Mouse (Mus musculus) hindbrain, embryonic 11.5 days (tissue): ENCODE data around the gene Olfr572. TPM values are rescaled to one million over a fixed set of nuclear protein-coding genes. Genes with fewer than 3 reads are reported as not detected.

Experiments
- ATAC-seq: fragments of 200-750 bp; cut with Nextera tagmentation; 2 replicates; pipeline ENCODE4 v1.8.0; 2017; ENCODE audit warnings: mild to moderate bottlenecking, moderate TSS enrichment, moderate library complexity; ENCODE audit not compliant: low FRiP score
- DNase-seq: peaks from one replicate; pipeline ENCODE4 v3.0.0-alpha.2; 2015; ENCODE audit warnings: low spot score
- H3K27ac ChIP-seq: fragments of 300-500 bp; sonication (generic); 2 replicates; pipeline ENCODE4 v1.5.1; 2014; ENCODE audit warnings: mild to moderate bottlenecking, low read depth, low read length
- H3K27me3 ChIP-seq: fragments of 300-500 bp; sonication (generic); 2 replicates; pipeline ENCODE4 v1.6.1; 2014; ENCODE audit warnings: mild to moderate bottlenecking, low read length, moderate library complexity, mixed read lengths; ENCODE audit not compliant: control insufficient read depth, insufficient read depth
- H3K36me3 ChIP-seq: fragments of 300-500 bp; sonication (generic); 2 replicates; pipeline ENCODE4 v1.6.1; 2014; ENCODE audit warnings: mild to moderate bottlenecking, low read length, moderate library complexity, mixed read lengths; ENCODE audit not compliant: control insufficient read depth, insufficient read depth
- H3K4me1 ChIP-seq: fragments of 300-500 bp; sonication (generic); replicated peaks from 2 replicates; pipeline ENCODE4 v1.6.1; 2014; ENCODE audit warnings: low read length, mixed read lengths; ENCODE audit not compliant: control insufficient read depth, insufficient read depth
- H3K4me2 ChIP-seq: fragments of 300-500 bp; sonication (generic); replicated peaks from 2 replicates; pipeline ENCODE4 v1.6.1; 2014; ENCODE audit warnings: mild to moderate bottlenecking, low read depth, low read length
- H3K4me3 ChIP-seq: fragments of 300-500 bp; sonication (generic); 2 replicates; pipeline ENCODE4 v1.5.1; 2014; ENCODE audit warnings: low read depth, low read length
- H3K9ac ChIP-seq: fragments of 300-500 bp; sonication (generic); 2 replicates; pipeline ENCODE4 v1.6.1; 2014; ENCODE audit warnings: low read depth, low read length
- H3K9me3 ChIP-seq: fragments of 300-500 bp; sonication (generic); 2 replicates; pipeline ENCODE4 v1.6.1; 2016; ENCODE audit warnings: low read length; ENCODE audit not compliant: control insufficient read depth
- WGBS: fragments of 180-500 bp; shearing (Covaris S2); extraction: QIAGEN DNeasy Blood & Tissue Kit; methylation state at CpG from one replicate; pipeline ENCODE4 v1.1.7; 2014; 5-methylcytosine and 5-hydroxymethylcytosine counted together
- polyA plus RNA-seq: library from polyadenylated mRNA; unstranded; fragments of >200 nt; fragmentation: Nextera tagmentation; extraction: Ambion mirVana; gene quantifications from 2 replicates; pipeline ENCODE4 v1.2.1, GENCODE M21; 2014

The Olfr572 gene
- polyA plus RNA-seq: not detected in 2 replicates

- Histone ChIP-seq H3K36me3 (no peaks in the 10 kb centered on the region), H3K9me3 (no peaks in the 10 kb centered on the region), H3K4me3 (no peak within 1 kb of the TSS), H3K27me3 (no peaks in the 10 kb centered on the region), H3K4me2 (no peak within 1 kb of the TSS), H3K4me1 (no peaks in the 10 kb centered on the region), H3K27ac (no peak within 1 kb of the TSS), H3K9ac (no peak within 1 kb of the TSS)
- WGBS: 74% methylated on average over 1 of the region's 1 CpGs
- no peak for ATAC-seq
- no peak for DNase-seq
Measured at GRCm38 (mm10) chr7:102924109-102924508, at the start of gene Olfr572. Olfr572 (plus strand) TSS chr7:102924409.

GRCm38 (mm10) chr7:102876822-102877221 lies 47.4 kb upstream of the Olfr572 start, which contains the start of gene Olfr568:
Olfr568 (plus strand) TSS chr7:102877122.
- no peak within 1 kb of the TSS for H3K27ac ChIP-seq
- no peaks in the 10 kb centered on the region for H3K4me1 ChIP-seq
- no peak within 1 kb of the TSS for H3K4me3 ChIP-seq
- no peaks in the 10 kb centered on the region for H3K27me3 ChIP-seq
- H3K36me3 ChIP-seq: no peaks in the 10 kb centered on the region
- H3K9me3 ChIP-seq: no peaks in the 10 kb centered on the region
- H3K9ac ChIP-seq: no peak within 1 kb of the TSS
- H3K4me2 ChIP-seq: no peak within 1 kb of the TSS
- no peak for ATAC-seq
- no peak for DNase-seq

GRCm38 (mm10) chr7:102890782-102891181 lies 33.4 kb upstream of the Olfr572 start, which contains the start of gene Olfr569:
Olfr569 (minus strand) TSS chr7:102890882.
- Histone ChIP-seq H3K4me2 (no peak within 1 kb of the TSS), H3K4me3 (no peak within 1 kb of the TSS), H3K36me3 (no peaks in the 10 kb centered on the region), H3K27ac (no peak within 1 kb of the TSS), H3K9ac (no peak within 1 kb of the TSS), H3K4me1 (no peaks in the 10 kb centered on the region), H3K27me3 (no peaks in the 10 kb centered on the region), H3K9me3 (no peaks in the 10 kb centered on the region)
- ATAC-seq (no peak), DNase-seq (no peak)
- 70% methylated on average over 3 of the region's 3 CpGs for WGBS

- 59% methylated on average over 1 of the region's 1 CpGs for WGBS
- Histone ChIP-seq H3K27ac (no peak overlapping the region), H3K36me3 (no peaks in the 10 kb centered on the region), H3K27me3 (no peaks in the 10 kb centered on the region), H3K4me3 (no peak overlapping the region), H3K4me2 (no peak overlapping the region), H3K4me1 (no peaks in the 10 kb centered on the region), H3K9ac (no peak overlapping the region), H3K9me3 (no peaks in the 10 kb centered on the region)
- DNase-seq (no peak), ATAC-seq (no peak)
Measured at GRCm38 (mm10) chr7:102915261-102915660, 8.9 kb upstream of the Olfr572 start.

- ATAC-seq: no peak
- Histone ChIP-seq H3K27me3 (no peaks in the 10 kb centered on the region), H3K9ac (no peak overlapping the region), H3K27ac (no peak overlapping the region), H3K36me3 (no peaks in the 10 kb centered on the region), H3K4me2 (no peak overlapping the region), H3K4me1 (no peaks in the 10 kb centered on the region), H3K4me3 (no peak overlapping the region), H3K9me3 (no peaks in the 10 kb centered on the region)
- 85% methylated on average over 5 of the region's 5 CpGs for WGBS
- no peak for DNase-seq
Measured at GRCm38 (mm10) chr7:102916405-102916804, 7.8 kb upstream of the Olfr572 start.

GRCm38 (mm10) chr7:102917032-102917875 lies 7.0 kb upstream of the Olfr572 start, which contains the start of gene Olfr571:
Olfr571 (minus strand) TSS chr7:102917536.
- 65% methylated on average over 4 of the region's 4 CpGs for WGBS
- no peak within 1 kb of the TSS for H3K4me3 ChIP-seq
- ATAC-seq (peak; percentile 72), DNase-seq (peak; percentile 4)
- H3K27me3 ChIP-seq: no peaks in the 10 kb centered on the region
- no peak within 1 kb of the TSS for H3K4me2 ChIP-seq
- H3K36me3 ChIP-seq: no peaks in the 10 kb centered on the region
- no peaks in the 10 kb centered on the region for H3K4me1 ChIP-seq
- H3K9ac ChIP-seq: no peak within 1 kb of the TSS
- no peak within 1 kb of the TSS for H3K27ac ChIP-seq
- no peaks in the 10 kb centered on the region for H3K9me3 ChIP-seq

GRCm38 (mm10) chr7:102919632-102920031 lies 4.6 kb upstream of the Olfr572 start:
- ATAC-seq (peak; percentile 70), DNase-seq (peak; percentile 79)
- Histone ChIP-seq H3K9me3 (no peaks in the 10 kb centered on the region), H3K27ac (no peak overlapping the region), H3K4me3 (no peak overlapping the region), H3K4me2 (no peak overlapping the region), H3K36me3 (no peaks in the 10 kb centered on the region), H3K27me3 (no peaks in the 10 kb centered on the region), H3K4me1 (no peaks in the 10 kb centered on the region), H3K9ac (no peak overlapping the region)
- 11% methylated on average over 1 of the region's 1 CpGs for WGBS

- Histone ChIP-seq H3K9me3 (no peaks in the 10 kb centered on the region), H3K36me3 (no peaks in the 10 kb centered on the region), H3K4me2 (no peak overlapping the region), H3K4me1 (no peaks in the 10 kb centered on the region), H3K27ac (no peak overlapping the region), H3K4me3 (no peak overlapping the region), H3K27me3 (no peaks in the 10 kb centered on the region), H3K9ac (no peak overlapping the region)
- DNase-seq: no peak
- ATAC-seq: no peak
- 79% methylated on average over 3 of the region's 3 CpGs for WGBS
Measured at GRCm38 (mm10) chr7:102927105-102927504, 2.9 kb downstream of the Olfr572 start.

GRCm38 (mm10) chr7:102942475-102942874 lies 18.3 kb downstream of the Olfr572 start, which contains the start of gene Olfr573-ps1:
Olfr573-ps1 (minus strand) TSS chr7:102942575.
- Histone ChIP-seq H3K27ac (no peak within 1 kb of the TSS), H3K4me1 (no peaks in the 10 kb centered on the region), H3K36me3 (no peaks in the 10 kb centered on the region), H3K9me3 (no peaks in the 10 kb centered on the region), H3K4me3 (no peak within 1 kb of the TSS), H3K9ac (no peak within 1 kb of the TSS), H3K27me3 (no peaks in the 10 kb centered on the region), H3K4me2 (no peak within 1 kb of the TSS)
- WGBS: 93% methylated on average over 2 of the region's 2 CpGs
- ATAC-seq (no peak), DNase-seq (no peak)
